Mouse (Mus musculus) macrophage (primary cell): Measurements from ENCODE around the gene Gm7942. TPM values are rescaled to one million over a fixed set of nuclear protein-coding genes. Genes with fewer than 3 reads are reported as not detected.
"Not testable (repeated sequence)": the region's sequence is repeated elsewhere in the genome, so short reads cannot be mapped to it uniquely, and the experiment has no call there.

Source experiments
- H3K27ac ChIP-seq: fragments of 350-480 bp; formaldehyde crosslinking; 2 replicates; pipeline ENCODE4 v1.9.0; 2021
- H3K36me3 ChIP-seq: fragments of 350-480 bp; formaldehyde crosslinking; 2 replicates; pipeline ENCODE4 v1.9.0; 2021; ENCODE audit errors: inconsistent target
- H3K4me3 ChIP-seq: fragments of 350-480 bp; formaldehyde crosslinking; 2 replicates; pipeline ENCODE4 v1.9.0; 2021; ENCODE audit errors: inconsistent target
- H3K79me2 ChIP-seq: fragments of 350-480 bp; formaldehyde crosslinking; 2 replicates; pipeline ENCODE4 v1.9.0; 2021; ENCODE audit errors: inconsistent target
- WGBS: methylation state at CpG from one replicate; pipeline ENCODE4 v1.1.7; 2026; ENCODE audit warnings: inconsistent platforms; ENCODE audit not compliant: missing documents; 5-methylcytosine and 5-hydroxymethylcytosine counted together
- polyA plus RNA-seq: library from polyadenylated mRNA; stranded (reverse); fragments of 250-400 nt; gene quantifications from 3 replicates; pipeline ENCODE4 v1.2.4, GENCODE M21; 2018; ENCODE audit warnings: inconsistent platforms
- total RNA-seq, 78 experiments: library from RNA; depleted of rRNA; stranded (reverse); fragments of 250-400 nt; gene quantifications; 1 replicate in 9 of 78; 2 replicates in 24 of 78; 3 replicates in 43 of 78; 4 replicates in 2 of 78; pipeline ENCODE4 v1.2.4; 2018; ENCODE audit warnings: inconsistent platforms in 56 of 78

Gm7942 gene
- not detected for total RNA-seq (2018; cell fraction: chromatin; rRNA removed)
- not detected for total RNA-seq (2018; cell fraction: cytosol; rRNA removed)
- not detected for total RNA-seq (2018; cell fraction: nucleus; rRNA removed)
- polyA plus RNA-seq, result not detected in 3 replicates

- not testable (repeated sequence) for H3K27ac ChIP-seq, H3K36me3 ChIP-seq, H3K79me2 ChIP-seq, H3K4me3 ChIP-seq
- no CpG with 5 or more reads among the region's 3 CpGs for WGBS
Observed at GRCm38 (mm10) chr5:95106638-95107037, at the start of gene Gm7942. Gene Gm7942 (plus strand): TSS chr5:95106938.

Other genes with a start within 250 kb of the Gm7942 start
- not detected in 3 replicates for gene Gm3183, start 241.5 kb upstream of the Gm7942 start, polyA plus RNA-seq
- not detected in 3 replicates for gene Gm6367, start 118.3 kb upstream of the Gm7942 start, polyA plus RNA-seq
- not detected in 3 replicates for gene Gm16513, start 75.7 kb downstream of the Gm7942 start, polyA plus RNA-seq
- gene Gm10424, start 165.8 kb downstream of the Gm7942 start, polyA plus RNA-seq, result not detected in 3 replicates
- gene Gm3259, start 199.0 kb downstream of the Gm7942 start, polyA plus RNA-seq, result not detected in 3 replicates